Mouse (Mus musculus): Measurements from ENCODE around the gene Pdhb. TPM values are rescaled to one million over a fixed set of nuclear protein-coding genes. Genes with fewer than 3 reads are reported as not detected.
"Not testable (repeated sequence)": the region's sequence is repeated elsewhere in the genome, so short reads cannot be mapped to it uniquely, and the experiment has no call there.

The Pdhb gene
- polyA plus RNA-seq, 1 experiment from 2014 or later: 176 TPM

GRCm38 (mm10) chr14:8183330-8183729, 10.5 kb upstream of the Pdhb start:
- WGBS: 56% methylated on average over 3 of the region's 3 CpGs
- H3K27me3 ChIP-seq (replicated peaks): no peaks in the 10 kb centered on the region
- H3K4me1 ChIP-seq: no peaks in the 10 kb centered on the region
- H3K9me3 ChIP-seq: no peaks in the 10 kb centered on the region
- H3K4me2 ChIP-seq: no peak overlapping the region
- H3K36me3 ChIP-seq: no peaks in the 10 kb centered on the region
- no peak overlapping the region for H3K27ac ChIP-seq
- ATAC-seq (ENCODE audit: insufficient read depth, low FRiP score, low read depth): no peak
- no peak overlapping the region for H3K9ac ChIP-seq
- H3K4me3 ChIP-seq (replicated peaks): no peak overlapping the region

GRCm38 (mm10) chr14:8180371-8181035, 7.7 kb upstream of the Pdhb start:
- Histone ChIP-seq H3K4me1 (no peaks in the 10 kb centered on the region), H3K27ac (no peak overlapping the region), H3K9ac (no peak overlapping the region), H3K4me3 (replicated peaks) (no peak overlapping the region), H3K4me2 (no peak overlapping the region), H3K36me3 (no peaks in the 10 kb centered on the region), H3K9me3 (no peaks in the 10 kb centered on the region), H3K27me3 (replicated peaks) (no peaks in the 10 kb centered on the region)
- WGBS: 69% methylated on average over 4 of the region's 4 CpGs
- no peak for ATAC-seq (ENCODE audit: insufficient read depth, low FRiP score, low read depth)

- Histone ChIP-seq H3K27ac (no peak overlapping the region), H3K4me3 (replicated peaks) (no peak overlapping the region), H3K4me1 (peaks cover 6% of the 10 kb centered on the region; the same call in 1 of the 2 replicates), H3K36me3 (no peaks in the 10 kb centered on the region), H3K9me3 (no peaks in the 10 kb centered on the region), H3K27me3 (replicated peaks) (no peaks in the 10 kb centered on the region), H3K9ac (no peak overlapping the region), H3K4me2 (no peak overlapping the region)
- WGBS: 59% methylated on average over 5 of the region's 5 CpGs
- ATAC-seq (ENCODE audit: insufficient read depth, low FRiP score, low read depth): no peak
Measured at GRCm38 (mm10) chr14:8176251-8176650, 3.4 kb upstream of the Pdhb start.

GRCm38 (mm10) chr14:8174634-8175033, 1.8 kb upstream of the Pdhb start:
- WGBS: 83% methylated on average over 5 of the region's 5 CpGs
- Histone ChIP-seq H3K9ac (no peak overlapping the region), H3K9me3 (no peaks in the 10 kb centered on the region), H3K36me3 (0 out of 2 replicates have a peak, but pooled peaks cover 2% of the 10 kb centered on the region), H3K4me2 (no peak overlapping the region), H3K27me3 (replicated peaks) (no peaks in the 10 kb centered on the region), H3K4me3 (replicated peaks) (no peak overlapping the region), H3K27ac (no peak overlapping the region), H3K4me1 (peaks cover 6% of the 10 kb centered on the region; the same call in 1 of the 2 replicates)
- ATAC-seq (ENCODE audit: insufficient read depth, low FRiP score, low read depth): no peak

GRCm38 (mm10) chr14:8173542-8174250, 871 bp upstream of the Pdhb start:
- 32% methylated on average over 7 of the region's 7 CpGs for WGBS
- Histone ChIP-seq H3K4me3 (replicated peaks) (peak overlapping the region; percentile 98), H3K9ac (peak overlapping the region; percentile 30; the same call in 1 of the 2 replicates), H3K36me3 (peaks cover 12% of the 10 kb centered on the region; the same call in 1 of the 2 replicates), H3K4me2 (peak overlapping the region; percentile 89), H3K27ac (peak overlapping the region; percentile 84)
- H3K27me3 ChIP-seq (replicated peaks); H3K4me1 ChIP-seq; H3K9me3 ChIP-seq; ATAC-seq (ENCODE audit: insufficient read depth, low FRiP score, low read depth): not testable (repeated sequence)

GRCm38 (mm10) chr14:8164463-8164862, 8.4 kb downstream of the Pdhb start:
- ATAC-seq (ENCODE audit: insufficient read depth, low FRiP score, low read depth): no peak
- Histone ChIP-seq H3K4me1 (no peaks in the 10 kb centered on the region), H3K27me3 (replicated peaks) (no peaks in the 10 kb centered on the region), H3K9ac (no peak overlapping the region), H3K4me3 (replicated peaks) (no peak overlapping the region), H3K9me3 (no peaks in the 10 kb centered on the region), H3K36me3 (peaks cover 54% of the 10 kb centered on the region), H3K4me2 (no peak overlapping the region), H3K27ac (no peak overlapping the region)
- WGBS: 81% methylated on average over 7 of the region's 7 CpGs

- ATAC-seq (ENCODE audit: insufficient read depth, low FRiP score, low read depth): no peak
- Histone ChIP-seq H3K9me3 (no peaks in the 10 kb centered on the region), H3K27ac (no peak overlapping the region), H3K27me3 (replicated peaks) (no peaks in the 10 kb centered on the region), H3K9ac (no peak overlapping the region), H3K36me3 (peaks cover 31% of the 10 kb centered on the region), H3K4me2 (no peak overlapping the region), H3K4me3 (replicated peaks) (no peak overlapping the region), H3K4me1 (no peaks in the 10 kb centered on the region)
- WGBS: 90% methylated on average over 2 of the region's 2 CpGs
Measured at GRCm38 (mm10) chr14:8161777-8162176, 11.0 kb downstream of the Pdhb start.

GRCm38 (mm10) chr14:8159141-8159540, 13.7 kb downstream of the Pdhb start:
- peaks cover 18% of the 10 kb centered on the region for H3K36me3 ChIP-seq
- ATAC-seq (ENCODE audit: insufficient read depth, low FRiP score, low read depth): no peak
- H3K27ac ChIP-seq: no peak overlapping the region
- H3K4me1 ChIP-seq: no peaks in the 10 kb centered on the region
- no peak overlapping the region for H3K9ac ChIP-seq
- WGBS: 85% methylated on average over 3 of the region's 3 CpGs
- H3K9me3 ChIP-seq: no peaks in the 10 kb centered on the region
- H3K4me3 ChIP-seq (replicated peaks): no peak overlapping the region
- H3K27me3 ChIP-seq (replicated peaks): no peaks in the 10 kb centered on the region
- no peak overlapping the region for H3K4me2 ChIP-seq

GRCm38 (mm10) chr14:8158721-8159120, 14.1 kb downstream of the Pdhb start:
- Histone ChIP-seq H3K4me1 (no peaks in the 10 kb centered on the region), H3K4me3 (replicated peaks) (no peak overlapping the region), H3K27ac (no peak overlapping the region), H3K9me3 (no peaks in the 10 kb centered on the region), H3K9ac (no peak overlapping the region), H3K36me3 (peaks cover 14% of the 10 kb centered on the region; the same call in 1 of the 2 replicates), H3K27me3 (replicated peaks) (no peaks in the 10 kb centered on the region), H3K4me2 (no peak overlapping the region)
- WGBS: 82% methylated on average over 3 of the region's 3 CpGs
- ATAC-seq (ENCODE audit: insufficient read depth, low FRiP score, low read depth): no peak

GRCm38 (mm10) chr14:8156947-8157346, 15.9 kb downstream of the Pdhb start:
- no peak overlapping the region for H3K27ac ChIP-seq
- ATAC-seq (ENCODE audit: insufficient read depth, low FRiP score, low read depth): no peak
- H3K9me3 ChIP-seq: no peaks in the 10 kb centered on the region
- H3K9ac ChIP-seq: no peak overlapping the region
- H3K4me1 ChIP-seq: no peaks in the 10 kb centered on the region
- 35% methylated on average over 3 of the region's 3 CpGs for WGBS
- H3K36me3 ChIP-seq: peaks cover 12% of the 10 kb centered on the region; the same call in 1 of the 2 replicates
- H3K4me2 ChIP-seq: no peak overlapping the region
- H3K27me3 ChIP-seq (replicated peaks): no peaks in the 10 kb centered on the region
- H3K4me3 ChIP-seq (replicated peaks): no peak overlapping the region

- Histone ChIP-seq H3K4me3 (replicated peaks) (no peak overlapping the region), H3K4me1 (no peaks in the 10 kb centered on the region), H3K9me3 (no peaks in the 10 kb centered on the region), H3K27me3 (replicated peaks) (no peaks in the 10 kb centered on the region), H3K27ac (no peak overlapping the region), H3K9ac (no peak overlapping the region), H3K4me2 (no peak overlapping the region), H3K36me3 (0 out of 2 replicates have a peak, but pooled peaks cover 19% of the 10 kb centered on the region)
- no peak for ATAC-seq (ENCODE audit: insufficient read depth, low FRiP score, low read depth)
- 81% methylated on average over 3 of the region's 3 CpGs for WGBS
Measured at GRCm38 (mm10) chr14:8154072-8154471, 18.8 kb downstream of the Pdhb start.

- Histone ChIP-seq H3K4me1 (no peaks in the 10 kb centered on the region), H3K4me2 (no peak overlapping the region), H3K36me3 (0 out of 2 replicates have a peak, but pooled peaks cover 20% of the 10 kb centered on the region), H3K4me3 (replicated peaks) (no peak overlapping the region), H3K9ac (no peak overlapping the region), H3K9me3 (no peaks in the 10 kb centered on the region), H3K27me3 (replicated peaks) (no peaks in the 10 kb centered on the region), H3K27ac (no peak overlapping the region)
- 94% methylated on average over 5 of the region's 5 CpGs for WGBS
- no peak for ATAC-seq (ENCODE audit: insufficient read depth, low FRiP score, low read depth)
Measured at GRCm38 (mm10) chr14:8151757-8152156, 21.1 kb downstream of the Pdhb start.

Data from stomach, embryonic 15.5 days (tissue).